Mouse (Mus musculus) CH12.LX (cell line): ENCODE measurements around the gene Rasal1.

ENCODE experiments used
- CHD2 ChIP-seq: IDR thresholded peaks from 2 replicates; pipeline ENCODE4 v1.6.1; 2011; ENCODE audit warnings: low read length, improper control_type of control experiment
- CTCF ChIP-seq, 2 experiments: IDR thresholded peaks in 1 of 2; conservative IDR thresholded peaks in 1 of 2; 2 replicates each; pipeline ENCODE4 v1.5.1; 2011 to 2012; ENCODE audit warnings: low read depth in 2 of 2, low read length in 2 of 2, improper control_type of control experiment in 1 of 2, inconsistent platforms in 1 of 2, mild to moderate bottlenecking in 1 of 2, moderate library complexity in 1 of 2
- E2F4 ChIP-seq: IDR thresholded peaks from 2 replicates; pipeline ENCODE4 v1.6.1; 2011; ENCODE audit warnings: low read depth, low read length, improper control_type of control experiment; ENCODE audit not compliant: insufficient replicate concordance
- EP300 ChIP-seq: IDR thresholded peaks from 2 replicates; pipeline ENCODE4 v1.6.1; 2011; ENCODE audit warnings: low read length, improper control_type of control experiment
- POLR2A ChIP-seq: IDR thresholded peaks from 2 replicates; pipeline ENCODE4 v1.6.1; 2011; ENCODE audit warnings: low read depth, mild to moderate bottlenecking, improper control_type of control experiment, low read length
- TBP ChIP-seq: conservative IDR thresholded peaks from 2 replicates; pipeline ENCODE4 v1.6.1; 2011; ENCODE audit warnings: low read depth, low read length, improper control_type of control experiment

- peak; percentile 85 for TF ChIP-seq EP300
- no peak for TF ChIP-seq CTCF (conservative IDR thresholded peaks at IDR 0.05 in 1 of 2, IDR thresholded peaks at IDR 0.05 in 1 of 2; ENCODE audit: low read depth in 2 of 2, low read length in 2 of 2)
- no peak for TF ChIP-seq E2F4
- TF ChIP-seq TBP = no peak
- no peak for TF ChIP-seq POLR2A
- peak; percentile 72 for TF ChIP-seq CHD2
These were observed 41.8 kb downstream of the Rasal1 start for GRCm38 (mm10) chr5:120690417-120690816.
